Mouse (Mus musculus): ENCODE data around the gene Ssc4d. TPM values are rescaled to one million over a fixed set of nuclear protein-coding genes. Genes with fewer than 3 reads are reported as not detected.

Gene Ssc4d
- polyA plus RNA-seq, 1 experiment = 0.62 TPM

GRCm38 (mm10) chr5:136007745-136008144 lies 33.4 kb upstream of the Ssc4d start:
- peaks cover 2% of the 10 kb centered on the region; the same call in 1 of the 2 replicates for H3K4me1 ChIP-seq (ENCODE audit: control insufficient read depth, insufficient read depth, low read length)
- no peak overlapping the region for H3K27ac ChIP-seq (ENCODE audit: control insufficient read depth, insufficient read depth, low read depth, low read length)
- no peak overlapping the region for H3K4me3 ChIP-seq (ENCODE audit: control insufficient read depth, low read depth, low read length)
- TF ChIP-seq POLR2A (IDR thresholded peaks at IDR 0.05; ENCODE audit: control insufficient read depth, low read depth, low read length) = no peak
- TF ChIP-seq CTCF (IDR thresholded peaks at IDR 0.05; ENCODE audit: control insufficient read depth, insufficient read depth, insufficient replicate concordance, low read depth, low read length) = no peak
- H3K36me3 ChIP-seq (ENCODE audit: control insufficient read depth, insufficient read depth, low read length) = no peaks in the 10 kb centered on the region; the same call in 1 of the 2 replicates
- no peaks in the 10 kb centered on the region for H3K27me3 ChIP-seq (ENCODE audit: control insufficient read depth, insufficient read depth, low read length)

- Histone ChIP-seq H3K4me1 (ENCODE audit: control insufficient read depth, insufficient read depth, low read length) (peaks cover 2% of the 10 kb centered on the region; the same call in 1 of the 2 replicates), H3K4me3 (ENCODE audit: control insufficient read depth, low read depth, low read length) (no peak overlapping the region), H3K27me3 (ENCODE audit: control insufficient read depth, insufficient read depth, low read length) (no peaks in the 10 kb centered on the region), H3K27ac (ENCODE audit: control insufficient read depth, insufficient read depth, low read depth, low read length) (no peak overlapping the region), H3K36me3 (ENCODE audit: control insufficient read depth, insufficient read depth, low read length) (no peaks in the 10 kb centered on the region; the same call in 1 of the 2 replicates)
- no peak for TF ChIP-seq CTCF (IDR thresholded peaks at IDR 0.05; ENCODE audit: control insufficient read depth, insufficient read depth, insufficient replicate concordance, low read depth, low read length)
- no peak for TF ChIP-seq POLR2A (IDR thresholded peaks at IDR 0.05; ENCODE audit: control insufficient read depth, low read depth, low read length)
Measured at GRCm38 (mm10) chr5:136004537-136004936, 30.2 kb upstream of the Ssc4d start.

GRCm38 (mm10) chr5:136002751-136003151 lies 28.4 kb upstream of the Ssc4d start:
- H3K4me1 ChIP-seq (ENCODE audit: control insufficient read depth, insufficient read depth, low read length) = peaks cover 2% of the 10 kb centered on the region; the same call in 1 of the 2 replicates
- no peak for TF ChIP-seq POLR2A (IDR thresholded peaks at IDR 0.05; ENCODE audit: control insufficient read depth, low read depth, low read length)
- no peak for TF ChIP-seq CTCF (IDR thresholded peaks at IDR 0.05; ENCODE audit: control insufficient read depth, insufficient read depth, insufficient replicate concordance, low read depth, low read length)
- no peak overlapping the region for H3K27ac ChIP-seq (ENCODE audit: control insufficient read depth, insufficient read depth, low read depth, low read length)
- H3K4me3 ChIP-seq (ENCODE audit: control insufficient read depth, low read depth, low read length) = no peak overlapping the region
- H3K27me3 ChIP-seq (ENCODE audit: control insufficient read depth, insufficient read depth, low read length) = no peaks in the 10 kb centered on the region
- H3K36me3 ChIP-seq (ENCODE audit: control insufficient read depth, insufficient read depth, low read length) = no peaks in the 10 kb centered on the region; the same call in 1 of the 2 replicates

- no peak overlapping the region; the same call in 1 of the 2 replicates for H3K27ac ChIP-seq (ENCODE audit: control insufficient read depth, insufficient read depth, low read depth, low read length)
- no peaks in the 10 kb centered on the region; the same call in 1 of the 2 replicates for H3K36me3 ChIP-seq (ENCODE audit: control insufficient read depth, insufficient read depth, low read length)
- peaks cover 2% of the 10 kb centered on the region; the same call in 1 of the 2 replicates for H3K4me1 ChIP-seq (ENCODE audit: control insufficient read depth, insufficient read depth, low read length)
Measured at GRCm38 (mm10) chr5:136002325-136002724, 28.0 kb upstream of the Ssc4d start.

GRCm38 (mm10) chr5:136001222-136001621 lies 26.9 kb upstream of the Ssc4d start:
- H3K27ac ChIP-seq (ENCODE audit: control insufficient read depth, insufficient read depth, low read depth, low read length) = no peak overlapping the region
- H3K36me3 ChIP-seq (ENCODE audit: control insufficient read depth, insufficient read depth, low read length) = no peaks in the 10 kb centered on the region; the same call in 1 of the 2 replicates
- TF ChIP-seq POLR2A (IDR thresholded peaks at IDR 0.05; ENCODE audit: control insufficient read depth, low read depth, low read length) (no peak), CTCF (IDR thresholded peaks at IDR 0.05; ENCODE audit: control insufficient read depth, insufficient read depth, insufficient replicate concordance, low read depth, low read length) (no peak)
- H3K4me1 ChIP-seq (ENCODE audit: control insufficient read depth, insufficient read depth, low read length) = no peaks in the 10 kb centered on the region
- H3K4me3 ChIP-seq (ENCODE audit: control insufficient read depth, low read depth, low read length) = no peak overlapping the region
- H3K27me3 ChIP-seq (ENCODE audit: control insufficient read depth, insufficient read depth, low read length) = no peaks in the 10 kb centered on the region

More at GRCm38 (mm10) chr5:136002325-136002724, 28.0 kb upstream of the Ssc4d start:
- H3K27me3 ChIP-seq (ENCODE audit: control insufficient read depth, insufficient read depth, low read length) = no peaks in the 10 kb centered on the region
- no peak overlapping the region for H3K4me3 ChIP-seq (ENCODE audit: control insufficient read depth, low read depth, low read length)
- no peak for TF ChIP-seq CTCF (IDR thresholded peaks at IDR 0.05; ENCODE audit: control insufficient read depth, insufficient read depth, insufficient replicate concordance, low read depth, low read length)
- no peak for TF ChIP-seq POLR2A (IDR thresholded peaks at IDR 0.05; ENCODE audit: control insufficient read depth, low read depth, low read length)

GRCm38 (mm10) chr5:135996162-135996561 lies 21.8 kb upstream of the Ssc4d start:
- TF ChIP-seq POLR2A (IDR thresholded peaks at IDR 0.05; ENCODE audit: control insufficient read depth, low read depth, low read length) = no peak
- H3K4me3 ChIP-seq (ENCODE audit: control insufficient read depth, low read depth, low read length) = no peak overlapping the region
- H3K4me1 ChIP-seq (ENCODE audit: control insufficient read depth, insufficient read depth, low read length) = peaks cover 4% of the 10 kb centered on the region
- H3K27me3 ChIP-seq (ENCODE audit: control insufficient read depth, insufficient read depth, low read length) = no peaks in the 10 kb centered on the region
- no peaks in the 10 kb centered on the region; the same call in 1 of the 2 replicates for H3K36me3 ChIP-seq (ENCODE audit: control insufficient read depth, insufficient read depth, low read length)
- no peak overlapping the region for H3K27ac ChIP-seq (ENCODE audit: control insufficient read depth, insufficient read depth, low read depth, low read length)

- Histone ChIP-seq H3K4me3 (ENCODE audit: control insufficient read depth, low read depth, low read length) (peak within 1 kb of the TSS; percentile 94), H3K27ac (ENCODE audit: control insufficient read depth, insufficient read depth, low read depth, low read length) (peak within 1 kb of the TSS; percentile 69), H3K27me3 (ENCODE audit: control insufficient read depth, insufficient read depth, low read length) (no peaks in the 10 kb centered on the region), H3K4me1 (ENCODE audit: control insufficient read depth, insufficient read depth, low read length) (peaks cover 4% of the 10 kb centered on the region), H3K36me3 (ENCODE audit: control insufficient read depth, insufficient read depth, low read length) (no peaks in the 10 kb centered on the region; the same call in 1 of the 2 replicates)
- TF ChIP-seq CTCF (IDR thresholded peaks at IDR 0.05; ENCODE audit: control insufficient read depth, insufficient read depth, insufficient replicate concordance, low read depth, low read length) (no peak), POLR2A (IDR thresholded peaks at IDR 0.05; ENCODE audit: control insufficient read depth, low read depth, low read length) (peak; percentile 98)
Measured at GRCm38 (mm10) chr5:135994725-135995687, 20.7 kb upstream of the Ssc4d start, which contains the start of gene Dtx2. TSS of gene Dtx2 (plus strand) at chr5:135994800.

All from testis, adult 2 months (tissue).